Mouse (Mus musculus): ENCODE measurements around the gene Scamp1.
A peak's percentile ranks its signal among the peaks of the same experiment; 100 is the strongest.

The Scamp1 gene

DNA sequence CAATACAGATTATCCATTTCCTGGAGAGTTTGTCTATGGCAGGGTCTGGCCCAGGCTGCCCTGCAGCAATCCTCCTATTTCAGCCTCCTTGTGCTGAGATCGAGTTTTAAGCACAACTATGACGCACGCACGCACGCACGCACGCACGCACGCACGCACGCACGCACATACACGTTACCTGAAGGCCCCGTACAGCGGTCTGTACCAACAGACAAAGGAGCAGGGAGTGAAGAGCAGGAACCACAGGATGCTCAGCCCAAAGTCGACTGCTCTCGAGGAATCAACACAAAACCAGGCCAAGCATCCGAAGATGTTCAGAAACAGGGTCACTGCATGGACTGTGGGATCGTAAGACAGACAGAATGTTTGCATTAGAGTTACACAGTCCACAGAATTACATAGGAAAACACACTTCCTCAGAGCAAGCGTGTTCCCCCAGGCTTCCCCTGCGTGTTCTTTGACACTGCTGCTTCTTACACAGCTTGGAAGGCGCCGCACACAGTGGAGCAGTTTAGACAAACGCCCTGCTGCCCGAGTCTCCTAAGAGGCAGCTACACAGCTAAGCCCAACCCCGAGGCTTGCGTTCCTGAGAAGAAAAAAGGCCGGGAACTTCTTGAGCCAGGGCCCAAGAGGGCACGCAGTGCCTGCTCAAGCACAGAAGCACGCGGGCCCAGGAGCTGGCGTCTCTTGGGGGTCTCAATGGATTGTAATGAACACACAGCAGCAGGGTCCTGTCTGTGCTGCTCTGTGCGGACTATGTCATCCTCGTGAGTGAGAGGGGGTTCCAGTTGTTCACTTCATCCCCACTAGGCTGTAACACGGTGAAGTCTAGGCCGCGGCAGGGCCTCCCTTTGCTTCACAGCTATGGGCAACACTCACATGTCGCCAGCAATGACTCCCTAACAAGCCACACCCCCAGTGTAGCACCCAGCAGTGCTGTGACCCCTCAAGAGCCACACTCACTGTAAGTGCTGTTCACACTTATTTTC, 60.6 kb downstream of the Scamp1 start:
- peak; percentile 22 for DNase-seq (ENCODE audit: low spot score)

DNA sequence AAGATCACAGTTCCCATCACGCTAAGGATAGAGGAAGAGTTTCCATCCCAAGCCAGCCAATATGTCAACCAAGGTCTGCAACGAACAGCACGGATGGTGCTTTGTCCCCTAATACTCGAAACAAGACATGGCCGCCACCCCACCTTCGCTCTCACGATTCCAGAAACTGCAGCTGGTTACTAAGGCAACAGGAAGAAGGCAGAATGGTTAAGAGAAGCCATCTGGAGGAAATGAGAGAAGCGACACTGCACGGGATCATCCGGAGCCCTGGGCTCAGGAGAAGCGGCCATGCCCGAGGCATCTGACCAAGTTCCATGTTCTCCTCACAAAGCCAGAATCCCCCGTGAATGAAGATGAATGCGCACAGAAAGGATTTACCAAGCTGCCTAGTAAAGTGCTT, 62.0 kb downstream of the Scamp1 start:
- DNase-seq (ENCODE audit: low spot score), result no peak

GRCm38 (mm10) chr13:94212716-94213115, 72.9 kb downstream of the Scamp1 start:
- no peak for DNase-seq (ENCODE audit: low spot score)

- DNase-seq (ENCODE audit: low spot score), result no peak
These were observed 73.5 kb downstream of the Scamp1 start for GRCm38 (mm10) chr13:94212179-94212578.

GRCm38 (mm10) chr13:94211236-94212119, 74.2 kb downstream of the Scamp1 start:
- DNase-seq (ENCODE audit: low spot score), result no peak

DNA sequence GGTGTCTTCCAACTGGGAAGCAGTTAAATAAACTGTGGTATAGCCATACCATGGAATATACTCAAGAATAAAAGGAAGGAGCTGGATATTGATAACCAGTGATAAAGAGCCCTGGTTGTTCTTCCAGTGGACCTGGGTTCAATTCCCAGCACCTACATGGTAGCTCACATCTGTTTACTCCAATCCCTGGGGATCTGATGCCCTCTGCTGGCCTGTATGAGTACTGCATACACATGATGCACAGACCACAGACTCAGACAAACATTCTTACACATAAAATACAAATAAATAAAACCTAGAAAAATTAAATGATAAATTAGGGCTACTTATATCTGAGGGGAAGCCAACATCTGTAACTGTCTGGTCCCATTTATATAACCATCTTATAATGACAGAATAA, 76.8 kb downstream of the Scamp1 start:
- no peak for DNase-seq (ENCODE audit: low spot score)

- no peak for DNase-seq (ENCODE audit: low spot score)
These were observed 77.7 kb downstream of the Scamp1 start for GRCm38 (mm10) chr13:94207973-94208372.

- DNase-seq (ENCODE audit: low spot score), result no peak
These were observed 80.4 kb downstream of the Scamp1 start for GRCm38 (mm10) chr13:94205234-94205633.

- no peak for DNase-seq (ENCODE audit: low spot score)
These were observed 85.8 kb downstream of the Scamp1 start for GRCm38 (mm10) chr13:94199829-94200228.

DNA sequence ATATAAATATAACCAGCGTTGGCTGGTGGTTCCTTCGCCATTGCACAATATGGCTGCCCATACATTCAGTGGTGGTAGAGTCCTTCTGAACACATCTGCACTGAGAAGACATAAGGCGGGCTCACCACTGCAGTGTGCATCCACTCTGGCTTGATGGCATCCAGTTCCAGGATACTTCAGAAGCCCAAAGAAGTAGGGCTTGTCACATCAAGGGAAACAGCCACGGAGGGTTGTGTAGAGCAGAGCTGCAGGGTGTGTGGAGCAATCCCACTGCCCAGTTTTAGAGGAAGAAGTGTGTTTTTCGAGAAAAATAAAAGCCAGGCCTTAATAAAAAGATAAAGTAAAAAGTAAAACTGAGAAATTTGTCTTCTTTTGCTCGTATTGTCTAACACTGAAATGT, 87.0 kb downstream of the Scamp1 start:
- DNase-seq (ENCODE audit: low spot score), result no peak

DNA sequence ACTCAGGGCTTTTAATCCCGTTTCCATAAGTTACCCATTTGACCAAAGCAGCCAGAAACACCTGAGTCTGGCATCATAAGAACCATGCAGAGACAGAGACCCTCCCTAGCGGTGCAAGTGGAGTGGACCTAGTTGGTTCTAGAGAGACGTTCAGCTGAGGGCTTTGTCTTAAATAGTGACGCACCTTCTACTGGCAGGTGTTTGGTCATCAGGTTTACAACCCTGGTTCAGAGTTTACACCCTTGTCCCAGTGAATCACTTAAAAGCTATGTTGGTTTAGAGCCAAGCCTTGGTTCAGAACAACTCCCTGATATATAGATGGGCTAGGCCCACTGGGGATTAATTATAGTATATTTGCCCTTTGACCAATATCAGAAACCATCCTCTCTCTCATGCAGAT, 92.4 kb downstream of the Scamp1 start:
- no peak for DNase-seq (ENCODE audit: low spot score)

DNA sequence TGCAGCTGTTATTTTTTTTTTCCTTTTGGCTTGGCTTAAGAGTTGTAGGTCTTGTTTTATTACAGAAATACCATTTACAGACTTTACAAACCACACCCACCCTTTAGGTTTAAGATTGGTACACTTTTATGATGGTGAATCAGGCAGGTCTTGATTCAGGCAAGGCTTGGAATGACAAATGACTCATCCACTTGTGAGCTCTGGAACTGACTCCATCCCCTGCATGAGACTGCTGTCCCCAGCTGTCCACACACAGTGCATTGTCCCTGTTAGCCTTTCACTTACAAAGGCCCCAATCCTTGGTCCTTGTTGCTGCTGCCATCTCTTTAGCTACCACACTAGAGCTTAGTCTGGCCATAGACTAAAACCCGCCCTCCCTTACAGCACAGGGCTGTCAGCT, 95.3 kb downstream of the Scamp1 start:
- no peak for DNase-seq (ENCODE audit: low spot score)

- no peak for DNase-seq (ENCODE audit: low spot score)
These were observed 97.2 kb downstream of the Scamp1 start for GRCm38 (mm10) chr13:94188200-94189086.

DNA sequence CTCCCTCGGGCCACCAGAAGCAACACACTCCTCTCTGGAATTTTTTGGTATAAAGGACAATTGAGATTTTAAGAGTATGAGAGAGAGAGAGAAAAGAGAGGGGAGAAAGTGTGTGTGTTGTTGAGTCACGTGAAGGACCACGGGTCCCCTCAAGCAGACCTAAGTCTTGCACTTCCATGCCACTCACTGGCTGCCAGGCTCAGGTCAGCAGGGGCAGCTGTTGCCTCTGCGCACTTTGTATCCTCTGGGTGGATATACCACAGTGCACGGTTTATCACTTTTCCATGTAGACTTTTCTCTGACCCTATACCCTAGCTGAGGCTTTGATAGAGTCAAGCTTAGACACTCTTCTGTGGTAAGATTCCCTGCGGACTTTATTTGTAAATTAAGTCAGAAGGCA, 100.0 kb downstream of the Scamp1 start:
- DNase-seq (ENCODE audit: low spot score), result no peak

DNA sequence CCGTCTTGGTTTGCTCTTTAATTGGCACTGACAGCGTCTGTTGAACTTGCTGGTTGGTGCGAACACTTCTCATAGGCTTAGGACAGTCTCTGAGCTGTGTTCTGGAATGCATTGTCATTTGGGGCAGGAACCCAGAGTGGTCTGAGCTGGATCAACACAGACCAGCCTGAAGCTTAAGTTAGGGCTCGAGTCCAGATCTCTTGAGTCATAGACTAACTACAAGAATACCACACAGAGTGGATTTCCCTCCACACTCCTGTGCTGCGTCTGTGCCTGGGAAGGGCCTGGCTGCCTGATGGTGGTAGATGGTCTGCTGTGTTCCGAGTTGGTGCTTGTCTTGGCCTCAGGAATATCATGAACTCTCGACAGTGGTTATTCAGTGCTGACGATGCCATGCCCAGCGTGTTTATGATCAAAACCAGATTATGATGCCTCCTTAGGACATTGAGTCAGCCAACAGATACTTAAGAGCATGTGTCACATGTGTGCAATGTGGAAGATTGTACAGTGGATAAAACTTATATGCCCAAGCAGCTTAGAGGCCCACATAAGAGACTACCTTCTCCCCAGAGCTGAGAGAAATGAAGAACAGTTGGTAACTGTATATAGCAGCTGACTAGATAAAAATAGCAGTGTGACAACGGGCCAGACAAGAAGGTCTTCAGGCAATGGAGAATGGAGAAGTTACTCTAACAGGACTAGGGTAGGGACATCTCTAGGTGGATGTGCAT, 100.8 kb downstream of the Scamp1 start:
- no peak for DNase-seq (ENCODE audit: low spot score)

GRCm38 (mm10) chr13:94183372-94184021, 102.2 kb downstream of the Scamp1 start:
- DNase-seq (ENCODE audit: low spot score), result no peak

- DNase-seq (ENCODE audit: low spot score), result no peak
These were observed 103.6 kb downstream of the Scamp1 start for GRCm38 (mm10) chr13:94182026-94182425.

GRCm38 (mm10) chr13:94180477-94181420, 104.9 kb downstream of the Scamp1 start:
- DNase-seq (ENCODE audit: low spot score), result no peak

GRCm38 (mm10) chr13:94178401-94179040, 107.1 kb downstream of the Scamp1 start:
- DNase-seq (ENCODE audit: low spot score), result no peak

All from testis, postnatal 14 days (tissue).